Mouse (Mus musculus) lung, embryonic 16.5 days (tissue): Measurements from ENCODE around the gene Lrmda. TPM values are rescaled to one million over a fixed set of nuclear protein-coding genes. Genes with fewer than 3 reads are reported as not detected.

Source experiments
- ATAC-seq: fragments of 200-750 bp; cut with Nextera tagmentation; 2 replicates; pipeline ENCODE4 v1.8.0; 2017; ENCODE audit warnings: low read depth, mild to moderate bottlenecking, moderate library complexity
- H3K27ac ChIP-seq: fragments of 300-500 bp; sonication (generic); 2 replicates; pipeline ENCODE4 v1.5.1; 2014; ENCODE audit warnings: mild to moderate bottlenecking, control low read depth, low read length
- H3K27me3 ChIP-seq: fragments of 300-500 bp; sonication (generic); 2 replicates; pipeline ENCODE4 v1.6.1; 2014; ENCODE audit warnings: low read depth, low read length, mixed read lengths; ENCODE audit not compliant: control insufficient read depth, insufficient read depth
- H3K36me3 ChIP-seq: fragments of 300-500 bp; sonication (generic); 2 replicates; pipeline ENCODE4 v1.6.1; 2014; ENCODE audit warnings: low read length; ENCODE audit not compliant: control insufficient read depth, insufficient read depth
- H3K4me1 ChIP-seq: fragments of 300-500 bp; sonication (generic); replicated peaks from 2 replicates; pipeline ENCODE4 v1.6.1; 2014; ENCODE audit warnings: low read length, mixed read lengths; ENCODE audit not compliant: control insufficient read depth, insufficient read depth
- H3K4me2 ChIP-seq: fragments of 300-500 bp; sonication (generic); 2 replicates; pipeline ENCODE4 v1.6.1; 2014; ENCODE audit warnings: low read depth, low read length, control low read depth
- H3K4me3 ChIP-seq: fragments of 300-500 bp; sonication (generic); 2 replicates; pipeline ENCODE4 v1.5.1; 2014; ENCODE audit warnings: mild to moderate bottlenecking, low read length, control low read depth
- H3K9ac ChIP-seq: fragments of 300-500 bp; sonication (generic); 2 replicates; pipeline ENCODE4 v1.6.1; 2014; ENCODE audit warnings: low read length, control low read depth
- H3K9me3 ChIP-seq: fragments of 300-500 bp; sonication (generic); 2 replicates; pipeline ENCODE4 v1.6.1; 2016; ENCODE audit warnings: low read length; ENCODE audit not compliant: control insufficient read depth
- WGBS: fragments of 180-500 bp; shearing (Covaris S2); extraction: QIAGEN DNeasy Blood & Tissue Kit; methylation state at CpG from one replicate; pipeline ENCODE4 v1.1.7; 2014; 5-methylcytosine and 5-hydroxymethylcytosine counted together
- polyA plus RNA-seq: library from polyadenylated mRNA; unstranded; fragments of >200 nt; fragmentation: Nextera tagmentation; extraction: Ambion mirVana; gene quantifications from 2 replicates; pipeline ENCODE4 v1.2.1, GENCODE M21; 2015

Lrmda gene
- polyA plus RNA-seq, 1 experiment from 2014 or later: 1.2 TPM

- Histone ChIP-seq H3K4me3 (peak overlapping the region; percentile 80), H3K36me3 (no peaks in the 10 kb centered on the region), H3K9me3 (no peaks in the 10 kb centered on the region), H3K27ac (no peak overlapping the region), H3K4me1 (peaks cover 13% of the 10 kb centered on the region), H3K27me3 (no peaks in the 10 kb centered on the region), H3K4me2 (peak overlapping the region; percentile 80), H3K9ac (peak overlapping the region; percentile 78)
- ATAC-seq: no peak
- WGBS: 47% methylated on average over 5 of the region's 5 CpGs
These were observed 27.7 kb upstream of the Lrmda start for GRCm38 (mm10) chr14:21991856-21992255.

GRCm38 (mm10) chr14:21992321-21992885 is 27.1 kb upstream of the Lrmda start:
- WGBS: 74% methylated on average over 4 of the region's 4 CpGs
- no peak for ATAC-seq
- no peak overlapping the region for H3K4me3 ChIP-seq
- no peaks in the 10 kb centered on the region for H3K36me3 ChIP-seq
- H3K27me3 ChIP-seq: no peaks in the 10 kb centered on the region
- H3K4me2 ChIP-seq: peak overlapping the region; percentile 80; the same call in 1 of the 2 replicates
- H3K27ac ChIP-seq: no peak overlapping the region
- H3K9me3 ChIP-seq: no peaks in the 10 kb centered on the region
- H3K9ac ChIP-seq: no peak overlapping the region
- H3K4me1 ChIP-seq: peaks cover 13% of the 10 kb centered on the region

- Histone ChIP-seq H3K27me3 (no peaks in the 10 kb centered on the region), H3K36me3 (no peaks in the 10 kb centered on the region), H3K4me2 (peak overlapping the region; percentile 93), H3K27ac (no peak overlapping the region), H3K4me1 (peaks cover 13% of the 10 kb centered on the region), H3K9me3 (no peaks in the 10 kb centered on the region), H3K4me3 (peak overlapping the region; percentile 83), H3K9ac (peak overlapping the region; percentile 83)
- ATAC-seq: no peak
- WGBS: 52% methylated on average over 14 of the region's 14 CpGs
These were observed 26.1 kb upstream of the Lrmda start for GRCm38 (mm10) chr14:21993251-21994060.

- no peaks in the 10 kb centered on the region for H3K9me3 ChIP-seq
- H3K27ac ChIP-seq: peak overlapping the region; percentile 91
- H3K36me3 ChIP-seq: no peaks in the 10 kb centered on the region
- H3K4me3 ChIP-seq: peak overlapping the region; percentile 83
- ATAC-seq: no peak
- peak overlapping the region; percentile 93 for H3K4me2 ChIP-seq
- no peaks in the 10 kb centered on the region for H3K27me3 ChIP-seq
- peaks cover 13% of the 10 kb centered on the region for H3K4me1 ChIP-seq
- peak overlapping the region; percentile 83 for H3K9ac ChIP-seq
- WGBS: 13% methylated on average over 44 of the region's 44 CpGs
These were observed 25.2 kb upstream of the Lrmda start for GRCm38 (mm10) chr14:21994061-21994990.

GRCm38 (mm10) chr14:21995031-21995754 is 24.3 kb upstream of the Lrmda start:
- H3K4me3 ChIP-seq: peak overlapping the region; percentile 83
- peak; percentile 89 for ATAC-seq
- H3K4me2 ChIP-seq: peak overlapping the region; percentile 93
- no peaks in the 10 kb centered on the region for H3K27me3 ChIP-seq
- H3K4me1 ChIP-seq: peaks cover 13% of the 10 kb centered on the region
- WGBS: 1% methylated on average over 36 of the region's 36 CpGs
- H3K9me3 ChIP-seq: no peaks in the 10 kb centered on the region
- peak overlapping the region; percentile 83 for H3K9ac ChIP-seq
- no peaks in the 10 kb centered on the region for H3K36me3 ChIP-seq
- peak overlapping the region; percentile 91 for H3K27ac ChIP-seq

- Histone ChIP-seq H3K36me3 (no peaks in the 10 kb centered on the region), H3K27me3 (no peaks in the 10 kb centered on the region), H3K9ac (no peak overlapping the region), H3K4me1 (no peaks in the 10 kb centered on the region; the same call in 1 of the 2 replicates), H3K9me3 (no peaks in the 10 kb centered on the region), H3K27ac (no peak overlapping the region), H3K4me2 (no peak overlapping the region), H3K4me3 (no peak overlapping the region)
- no peak for ATAC-seq
- WGBS: 84% methylated on average over 4 of the region's 4 CpGs
These were observed 19.9 kb upstream of the Lrmda start for GRCm38 (mm10) chr14:21999588-21999987.

- no peak overlapping the region for H3K9ac ChIP-seq
- H3K4me2 ChIP-seq: no peak overlapping the region
- no peaks in the 10 kb centered on the region for H3K27me3 ChIP-seq
- 53% methylated on average over 1 of the region's 1 CpGs for WGBS
- H3K27ac ChIP-seq: no peak overlapping the region
- H3K36me3 ChIP-seq: no peaks in the 10 kb centered on the region
- H3K4me3 ChIP-seq: no peak overlapping the region
- no peak for ATAC-seq
- H3K4me1 ChIP-seq: no peaks in the 10 kb centered on the region; the same call in 1 of the 2 replicates
- H3K9me3 ChIP-seq: no peaks in the 10 kb centered on the region
These were observed 16.3 kb upstream of the Lrmda start for GRCm38 (mm10) chr14:22003231-22003630.

- no peak for ATAC-seq
- no peak overlapping the region for H3K4me3 ChIP-seq
- H3K27me3 ChIP-seq: no peaks in the 10 kb centered on the region
- no peak overlapping the region for H3K27ac ChIP-seq
- 52% methylated on average over 4 of the region's 4 CpGs for WGBS
- H3K9me3 ChIP-seq: no peaks in the 10 kb centered on the region
- no peaks in the 10 kb centered on the region for H3K36me3 ChIP-seq
- no peak overlapping the region for H3K4me2 ChIP-seq
- no peak overlapping the region for H3K9ac ChIP-seq
- H3K4me1 ChIP-seq: no peaks in the 10 kb centered on the region; the same call in 1 of the 2 replicates
These were observed 15.9 kb upstream of the Lrmda start for GRCm38 (mm10) chr14:22003631-22004030.
